Mouse (Mus musculus): ENCODE results near the gene Slc12a6. TPM values are rescaled to one million over a fixed set of nuclear protein-coding genes. Genes with fewer than 3 reads are reported as not detected.

The Slc12a6 gene
- 7.0 and 7.4 TPM in 2 replicates for polyA plus RNA-seq (2016; fragmentation: Nextera tagmentation; extraction: Ambion mirVana)

DNA sequence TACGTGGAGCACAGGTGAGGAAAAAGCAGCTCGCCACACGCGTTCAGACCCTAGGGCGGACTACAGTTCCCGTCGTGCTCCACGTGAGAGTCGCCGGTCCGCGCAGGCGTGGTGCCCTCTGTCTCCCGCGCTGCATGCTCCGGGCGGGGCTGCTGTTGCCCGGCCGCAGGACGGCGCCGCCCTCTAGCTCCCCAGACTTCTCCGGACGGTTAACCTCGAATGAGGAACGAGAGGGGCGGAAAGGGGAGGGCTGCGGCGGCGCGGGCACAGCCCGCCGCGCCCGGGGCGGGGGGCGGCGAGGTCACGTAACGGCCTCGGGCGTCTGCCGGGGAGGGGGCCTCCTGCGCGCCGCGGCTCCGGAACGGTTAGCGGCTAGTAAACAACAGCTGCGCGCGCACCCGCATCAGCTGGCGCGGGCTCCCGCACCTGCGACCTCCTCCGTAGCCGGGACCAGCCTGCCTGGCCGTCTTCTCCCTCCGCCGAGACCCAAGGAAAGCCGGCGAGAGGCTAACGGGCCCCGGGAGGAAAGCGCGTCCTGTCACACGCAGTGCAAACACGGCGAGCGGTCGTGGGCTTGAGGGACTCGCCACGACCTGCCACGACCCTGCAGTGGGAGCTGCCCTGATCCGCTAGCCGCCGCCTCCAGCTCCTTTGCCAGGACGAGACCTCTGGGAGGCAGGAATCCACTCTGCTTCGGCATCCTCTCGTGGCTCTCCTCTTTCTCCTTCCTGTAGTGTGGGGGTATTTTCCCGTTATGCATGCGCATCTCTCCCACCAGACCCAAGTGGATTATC is at the start of gene Slc12a6:
Gene Slc12a6, plus strand, starts transcription at position 378 of the 794 bp plus-strand sequence.
- Histone ChIP-seq H3K9me3 (replicated peaks) (no peaks in the 10 kb centered on the region), H3K9ac (peak within 1 kb of the TSS; percentile 93), H3K27me3 (replicated peaks) (no peaks in the 10 kb centered on the region), H3K27ac (peak within 1 kb of the TSS; percentile 90), H3K36me3 (peaks cover 4% of the 10 kb centered on the region; the same call in 1 of the 2 replicates), H3K4me2 (peak within 1 kb of the TSS; percentile 91), H3K4me3 (peak within 1 kb of the TSS; percentile 83), H3K4me1 (peaks cover 65% of the 10 kb centered on the region)
- peak; percentile 94 for ATAC-seq
- WGBS (ENCODE audit: insufficient replicate concordance), result under 1% methylated on average over 58 of the region's 85 CpGs

DNA sequence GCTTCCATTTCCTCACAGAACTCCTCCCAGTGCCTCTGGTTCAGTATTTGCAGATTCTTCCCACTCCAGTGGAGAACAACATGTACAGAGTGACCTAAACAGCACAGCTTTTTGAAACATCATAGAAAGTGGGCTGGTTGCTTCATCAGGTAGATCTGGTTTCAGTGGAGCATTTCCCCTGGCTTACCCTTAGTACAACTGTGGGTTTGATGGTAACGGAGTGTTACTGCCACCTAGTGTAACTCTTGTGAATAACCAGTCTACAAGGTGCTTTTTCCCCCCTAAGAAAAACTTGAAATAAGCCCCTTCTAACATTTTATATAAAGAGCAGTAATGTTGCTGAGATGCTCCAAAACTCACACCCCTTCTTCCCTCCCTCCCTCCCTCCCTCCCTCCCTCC is 49.6 kb upstream of the Slc12a6 start:
- WGBS (ENCODE audit: insufficient replicate concordance), result 4% methylated on average over 1 of the region's 1 CpGs
- no peak overlapping the region for H3K4me3 ChIP-seq
- no peaks in the 10 kb centered on the region for H3K36me3 ChIP-seq
- no peak for ATAC-seq
- no peaks in the 10 kb centered on the region for H3K27me3 ChIP-seq (replicated peaks)
- no peak overlapping the region for H3K27ac ChIP-seq
- no peaks in the 10 kb centered on the region for H3K4me1 ChIP-seq
- H3K9me3 ChIP-seq (replicated peaks), result no peaks in the 10 kb centered on the region
- H3K4me2 ChIP-seq, result no peak overlapping the region
- H3K9ac ChIP-seq, result no peak overlapping the region

DNA sequence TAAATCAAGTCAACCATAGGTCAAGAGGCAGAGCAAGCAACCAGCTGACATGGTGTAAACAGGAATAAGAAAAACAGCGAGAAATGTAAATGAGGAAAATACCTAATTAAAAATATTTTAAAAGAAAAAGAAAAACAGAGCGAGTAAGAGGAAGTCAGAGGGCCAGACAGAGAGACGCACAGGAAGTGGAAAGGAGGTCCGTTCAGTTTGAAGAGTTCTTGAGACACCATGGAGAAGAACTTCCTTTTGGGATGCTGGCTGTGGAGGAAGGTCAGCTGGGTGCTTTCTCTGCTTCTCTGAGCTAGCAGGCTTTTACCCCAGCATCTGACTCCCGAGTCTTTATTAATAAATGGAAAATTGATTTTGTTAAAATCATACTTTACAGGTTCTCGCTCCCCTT is 48.0 kb upstream of the Slc12a6 start:
- H3K27ac ChIP-seq, result no peak overlapping the region
- no peak for ATAC-seq
- no peak overlapping the region for H3K9ac ChIP-seq
- H3K4me2 ChIP-seq, result no peak overlapping the region
- 51% methylated on average over 6 of the region's 6 CpGs for WGBS (ENCODE audit: insufficient replicate concordance)
- H3K4me1 ChIP-seq, result no peaks in the 10 kb centered on the region
- H3K9me3 ChIP-seq (replicated peaks), result no peaks in the 10 kb centered on the region
- no peak overlapping the region for H3K4me3 ChIP-seq
- H3K27me3 ChIP-seq (replicated peaks), result no peaks in the 10 kb centered on the region
- H3K36me3 ChIP-seq, result no peaks in the 10 kb centered on the region

DNA sequence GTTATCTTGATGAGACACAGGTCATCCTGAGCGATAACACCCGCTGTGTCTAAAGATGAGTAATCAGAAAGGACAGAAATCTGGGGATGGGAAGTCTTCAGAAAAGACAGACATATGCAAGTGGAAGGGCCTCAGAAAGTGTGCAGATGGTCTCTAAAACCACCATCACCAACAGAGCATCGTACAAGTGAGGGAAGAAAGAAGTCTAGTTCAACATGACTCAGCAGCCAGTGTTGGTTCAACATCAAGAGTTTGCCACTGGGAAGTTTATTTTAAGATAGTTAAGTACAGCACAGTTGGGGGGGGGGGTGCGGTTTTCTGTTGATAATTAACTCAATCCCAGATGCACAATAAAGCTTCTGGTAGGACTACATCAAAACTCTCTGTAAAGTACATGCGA is 44.7 kb upstream of the Slc12a6 start:
- no peak overlapping the region for H3K4me3 ChIP-seq
- H3K27ac ChIP-seq, result no peak overlapping the region
- H3K36me3 ChIP-seq, result no peaks in the 10 kb centered on the region
- no peaks in the 10 kb centered on the region for H3K27me3 ChIP-seq (replicated peaks)
- WGBS (ENCODE audit: insufficient replicate concordance), result 47% methylated on average over 5 of the region's 5 CpGs
- H3K9ac ChIP-seq, result no peak overlapping the region
- ATAC-seq, result no peak
- no peaks in the 10 kb centered on the region for H3K9me3 ChIP-seq (replicated peaks)
- no peaks in the 10 kb centered on the region for H3K4me1 ChIP-seq
- H3K4me2 ChIP-seq, result no peak overlapping the region

DNA sequence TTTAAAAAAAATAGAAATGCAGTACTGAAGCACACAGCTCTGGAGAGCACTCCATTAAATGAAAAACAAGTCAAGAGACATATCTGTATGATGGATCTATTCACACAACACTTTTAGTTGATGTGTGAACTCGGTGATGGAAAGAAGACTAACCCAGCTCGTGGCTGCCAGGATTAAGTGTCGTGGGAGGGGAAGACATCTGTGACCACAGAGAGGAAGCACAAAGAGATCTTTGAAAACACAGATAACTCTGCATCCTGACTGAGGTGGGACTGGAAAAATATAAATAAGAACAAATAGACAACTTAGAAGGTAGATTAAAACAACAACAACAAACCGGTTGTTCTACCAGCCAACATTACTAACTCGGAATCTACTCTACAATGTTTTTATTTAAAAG is 43.0 kb upstream of the Slc12a6 start:
- Histone ChIP-seq H3K27me3 (replicated peaks) (no peaks in the 10 kb centered on the region), H3K9ac (no peak overlapping the region), H3K27ac (no peak overlapping the region), H3K9me3 (replicated peaks) (no peaks in the 10 kb centered on the region), H3K36me3 (no peaks in the 10 kb centered on the region), H3K4me2 (no peak overlapping the region), H3K4me3 (no peak overlapping the region), H3K4me1 (no peaks in the 10 kb centered on the region)
- no peak for ATAC-seq
- 33% methylated on average over 5 of the region's 5 CpGs for WGBS (ENCODE audit: insufficient replicate concordance)

DNA sequence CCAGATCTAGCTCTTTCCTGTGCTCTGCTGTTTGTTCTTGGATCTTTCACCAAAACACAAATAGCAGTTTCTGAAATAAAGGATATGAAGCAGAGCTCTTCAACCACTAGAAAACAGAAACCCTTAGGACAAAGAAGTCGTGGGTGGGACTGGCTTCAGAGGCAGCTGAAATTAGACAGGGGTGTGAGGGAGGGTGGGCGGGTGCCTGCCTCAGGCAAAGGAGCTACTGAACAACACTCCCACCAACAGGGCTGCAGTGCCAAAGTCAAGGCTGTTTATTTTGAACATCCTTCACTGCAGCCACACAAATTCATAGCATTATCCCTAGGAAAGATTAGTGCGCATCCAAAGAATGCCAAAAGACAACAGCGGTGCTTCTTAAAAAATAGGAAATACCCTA is 41.3 kb upstream of the Slc12a6 start:
- no peak for ATAC-seq
- H3K27ac ChIP-seq, result no peak overlapping the region
- H3K4me1 ChIP-seq, result no peaks in the 10 kb centered on the region
- no peaks in the 10 kb centered on the region for H3K36me3 ChIP-seq
- H3K9ac ChIP-seq, result no peak overlapping the region
- WGBS (ENCODE audit: insufficient replicate concordance), result 61% methylated on average over 4 of the region's 4 CpGs
- no peak overlapping the region for H3K4me2 ChIP-seq
- H3K4me3 ChIP-seq, result no peak overlapping the region
- H3K27me3 ChIP-seq (replicated peaks), result no peaks in the 10 kb centered on the region
- no peaks in the 10 kb centered on the region for H3K9me3 ChIP-seq (replicated peaks)

DNA sequence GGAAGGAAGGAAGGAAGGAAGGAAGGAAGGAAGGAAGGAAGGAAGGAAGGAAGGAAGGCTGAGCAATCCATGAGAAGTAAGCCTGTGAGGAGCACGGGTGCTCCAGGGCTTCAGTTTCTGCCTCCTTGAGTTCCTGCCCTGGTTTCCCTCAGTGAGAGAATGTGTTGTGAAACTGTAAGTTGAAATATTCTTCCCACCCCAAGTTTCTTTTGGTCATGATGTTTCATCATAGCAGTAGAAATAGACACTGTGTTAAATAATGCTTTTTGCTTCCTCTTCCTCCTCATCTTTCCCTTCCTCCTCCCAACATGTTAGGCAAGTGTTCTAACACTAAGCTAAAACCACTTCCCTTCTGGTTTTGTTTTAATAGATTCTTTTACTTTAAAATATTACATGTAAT is 33.0 kb upstream of the Slc12a6 start:
- no peak overlapping the region for H3K9ac ChIP-seq
- no peaks in the 10 kb centered on the region for H3K9me3 ChIP-seq (replicated peaks)
- no peak overlapping the region for H3K4me2 ChIP-seq
- H3K36me3 ChIP-seq, result no peaks in the 10 kb centered on the region
- H3K4me1 ChIP-seq, result no peaks in the 10 kb centered on the region
- H3K27me3 ChIP-seq (replicated peaks), result no peaks in the 10 kb centered on the region
- no peak overlapping the region for H3K27ac ChIP-seq
- ATAC-seq, result no peak
- no peak overlapping the region for H3K4me3 ChIP-seq
- WGBS (ENCODE audit: insufficient replicate concordance), result 28% methylated on average over 1 of the region's 1 CpGs

DNA sequence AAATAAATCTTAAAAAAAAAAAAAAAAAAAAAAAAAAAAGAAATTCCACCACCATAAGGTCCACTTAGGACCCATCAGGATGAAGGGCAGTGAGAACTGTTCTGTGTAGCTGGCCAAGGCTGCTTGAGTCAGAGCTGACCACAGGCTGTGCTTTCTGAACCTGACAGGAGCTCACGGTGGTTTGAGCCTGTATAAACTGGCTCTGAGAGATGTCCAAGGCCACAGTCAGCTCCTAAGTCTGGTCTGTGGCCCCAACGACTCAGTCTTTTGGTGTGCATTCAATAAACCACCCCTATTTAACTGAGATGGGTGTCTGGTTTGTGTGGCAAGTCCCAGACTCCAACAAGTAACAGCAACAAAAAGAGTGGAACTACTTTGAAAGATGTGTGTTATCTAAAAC is 29.0 kb upstream of the Slc12a6 start:
- Histone ChIP-seq H3K27ac (no peak overlapping the region), H3K27me3 (replicated peaks) (no peaks in the 10 kb centered on the region; the same call in 1 of the 2 replicates), H3K4me3 (no peak overlapping the region), H3K4me2 (no peak overlapping the region), H3K36me3 (no peaks in the 10 kb centered on the region), H3K9me3 (replicated peaks) (no peaks in the 10 kb centered on the region), H3K4me1 (peaks cover 23% of the 10 kb centered on the region), H3K9ac (no peak overlapping the region)
- ATAC-seq, result no peak
- 69% methylated on average over 2 of the region's 2 CpGs for WGBS (ENCODE audit: insufficient replicate concordance)

DNA sequence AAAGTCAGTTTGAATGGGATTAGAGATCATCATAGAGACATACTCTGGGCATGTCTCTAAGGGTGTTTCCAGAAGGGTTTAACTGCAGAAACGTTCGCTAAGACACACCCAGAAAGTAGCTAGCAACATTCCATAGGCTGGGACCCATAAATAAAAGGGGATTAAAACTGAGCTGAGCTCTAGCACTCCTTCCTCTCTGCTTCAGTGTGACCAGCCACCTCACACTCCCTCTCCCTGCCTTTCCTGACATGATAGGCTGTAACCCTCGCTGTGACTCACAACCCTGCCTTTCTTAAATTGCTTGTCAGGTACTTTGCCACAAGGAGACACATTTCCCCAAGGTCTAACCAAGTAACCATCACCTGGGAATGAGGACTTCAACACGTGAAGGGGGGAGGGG is 27.6 kb upstream of the Slc12a6 start:
- Histone ChIP-seq H3K9me3 (replicated peaks) (no peaks in the 10 kb centered on the region), H3K9ac (no peak overlapping the region), H3K4me3 (no peak overlapping the region), H3K4me2 (no peak overlapping the region), H3K4me1 (peaks cover 23% of the 10 kb centered on the region), H3K27ac (no peak overlapping the region), H3K27me3 (replicated peaks) (no peaks in the 10 kb centered on the region; the same call in 1 of the 2 replicates), H3K36me3 (no peaks in the 10 kb centered on the region)
- no peak for ATAC-seq
- WGBS (ENCODE audit: insufficient replicate concordance), result 11% methylated on average over 4 of the region's 4 CpGs

DNA sequence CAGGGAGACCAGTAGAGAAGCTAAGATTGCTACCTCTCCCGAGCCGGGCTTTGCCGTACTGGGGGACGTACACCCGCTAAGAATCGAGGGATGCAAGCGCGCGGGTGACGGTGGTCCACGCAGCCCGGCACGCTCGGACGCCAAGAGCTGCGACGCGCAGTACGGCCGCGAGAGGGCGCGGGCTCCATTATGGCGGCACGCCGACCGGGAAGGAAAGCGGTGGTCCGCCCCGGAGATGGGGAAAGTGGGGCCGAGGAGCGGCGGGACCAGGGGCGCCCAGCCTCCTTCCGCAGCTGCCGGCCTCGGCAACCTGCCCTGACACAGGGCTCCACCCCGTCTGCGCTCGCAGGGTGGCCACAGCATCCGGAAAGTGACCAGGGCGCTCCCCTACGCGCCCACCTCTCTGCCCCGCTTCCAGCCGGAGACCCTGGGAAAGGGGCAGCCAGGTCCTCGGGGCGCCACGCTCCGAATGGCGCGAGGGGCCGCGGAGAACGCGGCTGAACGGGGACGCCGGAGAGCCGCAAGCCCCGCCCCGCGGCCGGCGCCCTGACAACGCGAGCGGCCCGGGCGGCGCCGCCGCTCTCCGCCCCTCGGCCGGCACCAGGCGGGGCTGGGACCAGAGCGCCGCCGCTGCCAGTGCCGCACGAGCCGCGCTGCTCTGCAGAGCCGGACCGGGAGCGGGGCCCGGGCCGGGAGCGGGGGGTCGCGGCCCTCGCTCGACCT is 26.3 kb upstream of the Slc12a6 start, which contains the start of gene Lpcat4:
Gene Lpcat4, plus strand, starts transcription at position 257 of the 723 bp plus-strand sequence.
- ATAC-seq, result peak; percentile 91
- H3K4me3 ChIP-seq, result peak within 1 kb of the TSS; percentile 91
- H3K9me3 ChIP-seq (replicated peaks), result no peaks in the 10 kb centered on the region
- no peaks in the 10 kb centered on the region for H3K36me3 ChIP-seq
- H3K4me1 ChIP-seq, result peaks cover 23% of the 10 kb centered on the region
- WGBS (ENCODE audit: insufficient replicate concordance), result under 1% methylated on average over 83 of the region's 94 CpGs
- H3K4me2 ChIP-seq, result peak within 1 kb of the TSS; percentile 99
- no peaks in the 10 kb centered on the region; the same call in 1 of the 2 replicates for H3K27me3 ChIP-seq (replicated peaks)
- peak within 1 kb of the TSS; percentile 88 for H3K27ac ChIP-seq
- peak within 1 kb of the TSS; percentile 87 for H3K9ac ChIP-seq

DNA sequence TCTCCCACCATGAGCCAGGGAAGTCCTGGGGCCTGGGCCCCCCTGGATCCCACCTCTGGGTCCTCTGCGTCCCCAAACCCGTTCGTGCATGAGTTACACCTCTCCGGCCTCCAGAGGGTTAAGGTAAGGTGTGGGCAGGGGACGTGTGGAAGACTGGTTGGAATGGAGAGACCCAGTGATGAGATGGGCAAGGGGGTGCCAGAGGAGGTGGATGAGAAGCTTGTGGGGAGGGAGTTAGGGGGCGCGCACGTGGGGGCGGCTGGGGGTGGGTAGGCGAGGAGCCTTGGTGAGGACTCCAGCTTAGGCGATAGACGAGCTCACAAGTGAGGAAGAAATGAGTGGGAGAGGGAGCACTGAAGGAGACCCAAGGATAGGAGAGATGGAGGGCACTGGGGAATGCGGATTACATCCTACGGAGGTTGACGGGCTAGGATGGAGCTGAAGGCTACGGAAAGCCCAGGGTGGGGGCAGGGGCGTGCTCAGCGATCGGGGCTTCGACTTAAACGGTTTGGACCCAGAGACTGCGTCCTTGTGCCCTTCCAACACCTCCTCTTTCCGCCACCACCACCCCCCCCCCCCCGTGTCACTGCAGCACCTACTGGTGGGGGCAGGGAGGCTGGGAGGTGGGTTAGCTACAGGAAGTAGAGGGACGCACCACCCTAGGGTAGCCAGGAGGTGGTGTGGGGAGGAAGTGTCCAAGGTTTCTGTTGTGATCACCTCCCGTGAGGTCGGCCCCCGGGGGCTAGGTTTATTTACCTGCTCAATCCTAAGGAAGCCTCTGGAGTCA is 25.5 kb upstream of the Slc12a6 start:
- Histone ChIP-seq H3K36me3 (no peaks in the 10 kb centered on the region), H3K4me3 (peak overlapping the region; percentile 91), H3K9ac (peak overlapping the region; percentile 87), H3K9me3 (replicated peaks) (no peaks in the 10 kb centered on the region), H3K27me3 (replicated peaks) (no peaks in the 10 kb centered on the region; the same call in 1 of the 2 replicates), H3K27ac (peak overlapping the region; percentile 88; the same call in 1 of the 2 replicates), H3K4me1 (peaks cover 23% of the 10 kb centered on the region), H3K4me2 (peak overlapping the region; percentile 99)
- WGBS (ENCODE audit: insufficient replicate concordance), result under 1% methylated on average over 28 of the region's 28 CpGs
- peak; percentile 25 for ATAC-seq
